Mouse (Mus musculus) limb, embryonic 14.5 days (tissue): Measurements from ENCODE around the gene Arhgdia. TPM values are rescaled to one million over a fixed set of nuclear protein-coding genes. Genes with fewer than 3 reads are reported as not detected.
"Not testable (repeated sequence)": the region's sequence is repeated elsewhere in the genome, so short reads cannot be mapped to it uniquely, and the experiment has no call there.

Experiments
- ATAC-seq: fragments of 200-750 bp; cut with Nextera tagmentation; 2 replicates; pipeline ENCODE4 v1.8.0; 2017; ENCODE audit warnings: low read depth, moderate number of reproducible peaks, moderate TSS enrichment; ENCODE audit not compliant: low FRiP score
- DNase-seq: peaks from one replicate; pipeline ENCODE4 v3.0.0-alpha.2; 2015; ENCODE audit warnings: low spot score
- H3K27ac ChIP-seq: fragments of 300-500 bp; sonication (generic); replicated peaks from 2 replicates; pipeline ENCODE4 v1.5.1; 2014; ENCODE audit warnings: low read depth, mild to moderate bottlenecking, low read length, moderate library complexity, mixed read lengths
- H3K27me3 ChIP-seq: fragments of 300-500 bp; sonication (generic); 2 replicates; pipeline ENCODE4 v1.6.1; 2014; ENCODE audit warnings: low read length, mixed read lengths; ENCODE audit not compliant: control insufficient read depth, insufficient read depth
- H3K36me3 ChIP-seq: fragments of 300-500 bp; sonication (generic); 2 replicates; pipeline ENCODE4 v1.6.1; 2014; ENCODE audit warnings: mild to moderate bottlenecking, low read length, moderate library complexity, mixed read lengths; ENCODE audit not compliant: control insufficient read depth, insufficient read depth
- H3K4me1 ChIP-seq: fragments of 300-500 bp; sonication (generic); 2 replicates; pipeline ENCODE4 v1.6.1; 2014; ENCODE audit warnings: antibody characterized with exemption, low read length, mixed read lengths; ENCODE audit not compliant: control insufficient read depth, insufficient read depth
- H3K4me2 ChIP-seq: fragments of 300-500 bp; sonication (generic); replicated peaks from 2 replicates; pipeline ENCODE4 v1.6.1; 2014; ENCODE audit warnings: low read depth, mild to moderate bottlenecking, low read length, moderate library complexity; ENCODE audit not compliant: severe bottlenecking
- H3K4me3 ChIP-seq: fragments of 300-500 bp; sonication (generic); replicated peaks from 2 replicates; pipeline ENCODE4 v1.5.1; 2014; ENCODE audit warnings: low read length
- H3K9ac ChIP-seq: fragments of 300-500 bp; sonication (generic); 2 replicates; pipeline ENCODE4 v1.6.1; 2014; ENCODE audit warnings: mild to moderate bottlenecking, low read depth, low read length, moderate library complexity; ENCODE audit not compliant: severe bottlenecking
- H3K9me3 ChIP-seq: fragments of 300-500 bp; sonication (generic); 2 replicates; pipeline ENCODE4 v1.6.1; 2016; ENCODE audit warnings: low read length; ENCODE audit not compliant: control insufficient read depth
- POLR2A ChIP-seq: fragments of 200-500 bp; IDR thresholded peaks from 2 replicates; pipeline ENCODE4 v1.8.0; 2012; ENCODE audit warnings: inconsistent platforms, mild to moderate bottlenecking, moderate library complexity, borderline replicate concordance; ENCODE audit not compliant: insufficient read depth, insufficient read length; ENCODE audit errors: extremely low read depth
- WGBS: fragments of 180-500 bp; shearing (Covaris S2); extraction: QIAGEN DNeasy Blood & Tissue Kit; methylation state at CpG from one replicate; pipeline ENCODE4 v1.1.7; 2014; 5-methylcytosine and 5-hydroxymethylcytosine counted together
- polyA plus RNA-seq, 2 experiments: library from polyadenylated mRNA; depleted of rRNA in 1 of 2; stranded (reverse) in 1 of 2; unstranded in 1 of 2; fragments of >200 nt; fragmentation: Nextera tagmentation in 1 of 2; extraction: Ambion mirVana in 1 of 2; gene quantifications; 2 replicates each; pipeline versions ENCODE4 v1.2.1 to v1.2.3; 2012 to 2014

Gene Arhgdia
- polyA plus RNA-seq, 2 experiments: 566 to 610 TPM

DNA sequence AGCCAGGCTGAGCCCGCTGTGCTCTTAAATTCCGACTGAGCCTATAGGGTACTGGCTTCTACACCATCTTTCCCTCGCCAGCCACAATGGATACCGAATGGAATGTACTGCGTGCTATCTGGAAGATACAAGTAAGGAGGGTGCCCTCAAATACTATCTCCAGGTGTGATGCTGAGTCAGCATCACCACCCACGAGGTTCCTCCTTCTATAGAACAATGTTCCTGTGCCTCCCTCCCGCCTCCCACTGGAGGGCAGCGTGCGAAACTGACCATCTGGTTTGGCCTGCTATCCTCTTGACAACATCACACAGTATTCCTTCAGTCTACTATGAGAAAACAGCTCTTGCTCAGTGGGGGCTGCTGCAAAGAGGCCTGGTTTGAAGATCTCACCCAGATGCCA lies 16.3 kb downstream of the Arhgdia start:
- no peak for ATAC-seq
- Histone ChIP-seq H3K27ac (no peak overlapping the region), H3K4me2 (no peak overlapping the region), H3K27me3 (no peaks in the 10 kb centered on the region), H3K36me3 (peaks cover 96% of the 10 kb centered on the region), H3K4me3 (no peak overlapping the region), H3K9ac (no peak overlapping the region), H3K9me3 (no peaks in the 10 kb centered on the region), H3K4me1 (0 out of 2 replicates have a peak, but pooled peaks cover 2% of the 10 kb centered on the region)
- 86% methylated on average over 9 of the region's 9 CpGs for WGBS
- DNase-seq: no peak
- TF ChIP-seq POLR2A: no peak

DNA sequence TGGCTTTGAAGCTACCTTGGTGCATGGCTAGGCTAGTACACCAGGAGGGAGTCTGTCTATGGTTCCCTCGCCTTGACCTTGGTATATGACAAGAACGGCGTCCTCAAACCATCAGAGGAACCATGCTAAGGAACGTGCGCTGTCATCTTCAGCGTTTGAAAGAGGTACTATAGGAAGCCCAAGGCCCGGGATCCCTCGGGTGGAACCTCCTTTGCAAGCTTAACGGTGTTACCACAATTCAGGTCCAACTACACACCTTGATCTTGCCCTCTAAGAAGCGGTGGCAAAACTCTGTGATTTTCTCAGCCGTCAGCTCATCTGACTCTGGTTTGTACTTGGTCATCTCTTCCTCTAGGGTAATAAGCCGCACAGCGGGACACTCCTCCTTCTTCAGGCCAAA lies 18.5 kb downstream of the Arhgdia start:
- no peak for TF ChIP-seq POLR2A
- DNase-seq (no peak), ATAC-seq (no peak)
- no peak overlapping the region for H3K4me2 ChIP-seq
- no peak overlapping the region for H3K9ac ChIP-seq
- H3K27ac ChIP-seq: no peak overlapping the region
- H3K4me1 ChIP-seq: no peaks in the 10 kb centered on the region
- WGBS: 97% methylated on average over 13 of the region's 13 CpGs
- no peaks in the 10 kb centered on the region for H3K27me3 ChIP-seq
- no peak overlapping the region for H3K4me3 ChIP-seq
- H3K9me3 ChIP-seq: no peaks in the 10 kb centered on the region
- peaks cover 92% of the 10 kb centered on the region for H3K36me3 ChIP-seq

DNA sequence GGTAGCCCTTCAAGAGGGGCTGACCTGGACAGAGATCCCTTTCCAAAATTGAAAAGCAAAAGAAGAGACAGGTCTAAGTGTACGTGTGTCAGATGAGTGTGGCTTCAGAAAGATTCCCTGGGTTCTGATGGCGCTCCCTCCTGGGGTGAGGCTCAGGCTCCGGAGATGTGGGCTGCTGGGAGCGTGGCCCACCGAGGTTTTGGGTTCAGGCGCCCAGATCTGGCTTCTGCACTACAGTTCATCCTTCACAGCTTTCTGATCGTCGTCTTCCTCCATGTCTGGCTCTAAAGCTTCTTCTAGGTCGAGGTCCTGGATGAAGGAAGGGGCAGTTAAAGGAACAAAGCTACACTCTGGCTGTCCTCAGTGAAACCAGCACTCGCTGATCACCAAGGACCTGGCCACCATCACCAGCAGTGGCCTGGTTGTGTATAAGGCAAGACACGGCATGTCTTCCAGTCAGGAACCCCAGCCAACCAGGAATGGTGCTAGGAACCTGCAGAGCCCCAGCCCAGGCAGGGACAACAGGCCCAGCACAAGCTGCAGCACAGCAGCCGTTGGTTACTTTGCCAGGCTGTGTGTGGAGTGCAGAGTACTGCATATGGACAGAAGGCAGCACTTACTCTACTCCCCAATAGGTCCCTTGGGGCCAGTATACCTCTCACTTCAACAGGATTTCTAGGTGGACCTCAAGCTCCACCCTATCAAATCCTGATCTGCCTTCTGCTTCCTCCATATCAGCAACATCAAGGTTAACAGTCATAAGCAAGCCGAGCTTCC lies 20.3 kb downstream of the Arhgdia start:
- H3K9me3 ChIP-seq: no peaks in the 10 kb centered on the region
- no peak overlapping the region for H3K4me2 ChIP-seq
- WGBS: 93% methylated on average over 13 of the region's 13 CpGs
- no peak for DNase-seq
- no peak for TF ChIP-seq POLR2A
- no peak overlapping the region for H3K9ac ChIP-seq
- no peak overlapping the region for H3K27ac ChIP-seq
- no peaks in the 10 kb centered on the region for H3K27me3 ChIP-seq
- no peak overlapping the region for H3K4me3 ChIP-seq
- no peak for ATAC-seq
- peaks cover 74% of the 10 kb centered on the region for H3K36me3 ChIP-seq
- no peaks in the 10 kb centered on the region for H3K4me1 ChIP-seq

DNA sequence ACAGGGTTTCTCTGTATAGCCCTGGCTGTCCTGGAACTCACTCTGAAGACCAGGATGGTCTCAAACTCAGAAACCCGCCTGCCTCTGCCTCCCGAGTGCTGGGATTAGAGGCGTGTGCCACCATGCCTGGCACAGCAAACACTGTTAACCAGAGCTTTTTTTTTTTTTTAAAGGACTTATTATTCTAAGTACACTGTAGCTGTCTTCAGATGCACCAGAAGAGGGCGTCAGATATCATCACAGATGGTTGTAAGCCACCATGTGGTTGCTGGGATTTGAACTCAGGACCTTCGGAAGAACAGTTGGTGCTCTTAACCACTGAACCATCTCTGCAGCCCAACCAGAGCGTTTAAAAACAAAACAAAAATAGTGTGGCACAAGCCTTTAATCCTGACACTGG lies 22.6 kb downstream of the Arhgdia start:
- H3K36me3 ChIP-seq: peaks cover 51% of the 10 kb centered on the region
- H3K4me1 ChIP-seq, H3K4me2 ChIP-seq, H3K9me3 ChIP-seq, H3K27ac ChIP-seq, H3K9ac ChIP-seq, H3K4me3 ChIP-seq, ATAC-seq, DNase-seq, H3K27me3 ChIP-seq: not testable (repeated sequence)
- WGBS: 89% methylated on average over 6 of the region's 6 CpGs

DNA sequence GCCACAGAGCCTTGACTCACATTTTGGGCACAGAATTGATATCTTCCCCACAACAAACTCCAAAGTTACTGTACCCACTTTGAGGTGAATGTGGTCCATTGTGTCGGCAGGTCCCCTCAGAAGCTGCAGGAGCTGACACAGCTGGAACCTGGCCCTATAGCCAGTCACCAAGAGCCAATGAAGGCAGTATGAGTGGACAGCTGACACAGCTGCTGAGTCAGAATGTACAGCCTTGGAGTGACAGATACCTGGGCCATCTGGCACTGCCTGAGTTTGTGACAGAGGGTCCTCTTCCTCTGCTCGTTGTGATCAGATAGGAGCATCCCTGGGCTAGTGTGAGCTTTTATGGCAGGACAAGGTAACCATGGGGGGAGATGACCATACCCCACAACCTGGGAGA lies 26.2 kb downstream of the Arhgdia start:
- H3K9ac ChIP-seq: no peak overlapping the region

More for the DNA sequence above, 26.2 kb downstream of the Arhgdia start:
- Histone ChIP-seq H3K4me1 (peaks cover under 1% of the 10 kb centered on the region), H3K27me3 (no peaks in the 10 kb centered on the region), H3K4me2 (no peak overlapping the region), H3K9me3 (no peaks in the 10 kb centered on the region), H3K4me3 (no peak overlapping the region), H3K36me3 (peaks cover 15% of the 10 kb centered on the region), H3K27ac (no peak overlapping the region)
- ATAC-seq: no peak
- no peak for TF ChIP-seq POLR2A
- WGBS: 81% methylated on average over 2 of the region's 2 CpGs
- no peak for DNase-seq
